Mouse (Mus musculus): ENCODE measurements around the gene Pdcd7. TPM values are rescaled to one million over a fixed set of nuclear protein-coding genes. Genes with fewer than 3 reads are reported as not detected.

Gene Pdcd7
- polyA plus RNA-seq, 1 experiment: 31.1 TPM

DNA sequence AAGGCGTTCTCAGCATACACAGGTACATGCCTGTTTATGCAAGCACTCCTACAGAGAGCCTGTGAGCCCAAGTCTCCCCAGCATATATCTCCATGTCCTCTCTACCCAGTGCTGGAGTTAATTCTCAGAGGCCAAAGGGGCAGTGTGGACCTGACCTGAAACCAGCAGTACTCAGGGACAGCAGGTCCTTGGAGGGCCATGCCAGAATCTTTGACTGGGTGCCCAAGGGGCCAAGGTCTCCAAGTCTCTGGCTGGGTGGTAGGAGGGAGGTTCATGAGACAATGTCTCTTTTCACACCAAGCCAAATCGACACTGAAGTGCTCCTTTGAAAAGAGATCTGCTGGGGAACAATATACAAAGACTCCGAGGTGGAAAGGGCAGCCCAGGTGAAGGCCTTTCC lies 62.0 kb downstream of the Pdcd7 start:
- TF ChIP-seq EP300 (IDR thresholded peaks at IDR 0.05; ENCODE audit: insufficient read depth, low read depth, low read length) (no peak), POLR2A (IDR thresholded peaks at IDR 0.05; ENCODE audit: insufficient read depth, low read length) (no peak), CTCF (IDR thresholded peaks at IDR 0.05; ENCODE audit: low read depth, low read length) (no peak)
- Histone ChIP-seq H3K4me1 (ENCODE audit: control insufficient read depth, insufficient read depth, low read length) (no peaks in the 10 kb centered on the region), H3K4me3 (ENCODE audit: low read depth, low read length) (no peak overlapping the region), H3K36me3 (ENCODE audit: control insufficient read depth, insufficient read depth, low read length, poor library complexity, severe bottlenecking) (no peaks in the 10 kb centered on the region), H3K27me3 (ENCODE audit: control insufficient read depth, insufficient read depth, low read length, poor library complexity, severe bottlenecking) (no peaks in the 10 kb centered on the region), H3K27ac (ENCODE audit: insufficient read depth, low read length) (no peak overlapping the region), H3K9ac (ENCODE audit: low read depth, poor library complexity, severe bottlenecking) (no peak overlapping the region), H3K9me3 (replicated peaks; ENCODE audit: control insufficient read depth, insufficient read depth, low read length, poor library complexity, severe bottlenecking) (no peaks in the 10 kb centered on the region)

DNA sequence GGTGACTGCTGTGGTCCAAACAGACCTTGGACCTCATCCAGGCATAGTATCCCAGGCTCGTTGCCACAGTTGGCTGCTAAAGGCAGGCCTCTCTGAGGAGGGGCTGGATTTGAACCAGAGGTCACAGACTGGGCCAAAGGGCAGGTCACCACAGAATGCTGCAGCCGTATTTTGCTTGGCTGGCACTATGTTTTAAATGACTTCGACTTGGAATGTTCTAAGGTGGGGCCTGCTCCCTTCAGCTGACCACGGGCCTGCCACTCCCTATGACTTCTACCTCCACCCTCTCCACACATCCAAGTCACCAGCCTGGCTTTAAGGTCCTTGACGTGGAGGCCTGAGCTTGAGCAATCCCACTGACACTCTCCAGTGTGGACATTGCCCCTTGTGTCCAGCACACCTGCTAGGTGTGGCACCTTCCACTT lies 63.0 kb downstream of the Pdcd7 start:
- no peak for TF ChIP-seq POLR2A (IDR thresholded peaks at IDR 0.05; ENCODE audit: insufficient read depth, low read length)
- TF ChIP-seq CTCF (IDR thresholded peaks at IDR 0.05; ENCODE audit: low read depth, low read length): no peak
- no peak for TF ChIP-seq EP300 (IDR thresholded peaks at IDR 0.05; ENCODE audit: insufficient read depth, low read depth, low read length)
- no peaks in the 10 kb centered on the region for H3K4me1 ChIP-seq (ENCODE audit: control insufficient read depth, insufficient read depth, low read length)

More for the DNA sequence above, 63.0 kb downstream of the Pdcd7 start:
- no peaks in the 10 kb centered on the region for H3K9me3 ChIP-seq (replicated peaks; ENCODE audit: control insufficient read depth, insufficient read depth, low read length, poor library complexity, severe bottlenecking)
- H3K27ac ChIP-seq (ENCODE audit: insufficient read depth, low read length): no peak overlapping the region
- H3K9ac ChIP-seq (ENCODE audit: low read depth, poor library complexity, severe bottlenecking): no peak overlapping the region
- no peaks in the 10 kb centered on the region for H3K36me3 ChIP-seq (ENCODE audit: control insufficient read depth, insufficient read depth, low read length, poor library complexity, severe bottlenecking)
- H3K27me3 ChIP-seq (ENCODE audit: control insufficient read depth, insufficient read depth, low read length, poor library complexity, severe bottlenecking): no peaks in the 10 kb centered on the region
- H3K4me3 ChIP-seq (ENCODE audit: low read depth, low read length): no peak overlapping the region

Other genes starting within 250 kb of the Pdcd7 start
- gene Igdcc4, start 244.6 kb upstream of the Pdcd7 start, polyA plus RNA-seq (2011; ENCODE audit: insufficient read depth, insufficient read length, low read depth, missing spikeins): 15.5 and 17.5 TPM in 2 replicates
- gene Igdcc3, start 204.9 kb upstream of the Pdcd7 start, polyA plus RNA-seq (2011; ENCODE audit: insufficient read depth, insufficient read length, low read depth, missing spikeins): 8.6 and 8.9 TPM in 2 replicates
- gene Parp16, start 150.8 kb upstream of the Pdcd7 start, polyA plus RNA-seq (2011; ENCODE audit: insufficient read depth, insufficient read length, low read depth, missing spikeins): 5.7 and 7.1 TPM in 2 replicates
- gene Cilp, start 80.9 kb upstream of the Pdcd7 start, polyA plus RNA-seq (2011; ENCODE audit: insufficient read depth, insufficient read length, low read depth, missing spikeins): 0.15 and 0.17 TPM in 2 replicates
- 29.6 and 31.5 TPM in 2 replicates for gene Clpx, start 51.8 kb upstream of the Pdcd7 start, polyA plus RNA-seq (2011; ENCODE audit: insufficient read depth, insufficient read length, low read depth, missing spikeins)
- gene Ubap1l, start 14.9 kb downstream of the Pdcd7 start, polyA plus RNA-seq (2011; ENCODE audit: insufficient read depth, insufficient read length, low read depth, missing spikeins): 1.5 and 1.8 TPM in 2 replicates
- 0.27 and 0.52 TPM in 2 replicates for gene Kbtbd13, start 45.5 kb downstream of the Pdcd7 start, polyA plus RNA-seq (2011; ENCODE audit: insufficient read depth, insufficient read length, low read depth, missing spikeins)
- gene Rasl12, start 52.4 kb downstream of the Pdcd7 start, polyA plus RNA-seq (2011; ENCODE audit: insufficient read depth, insufficient read length, low read depth, missing spikeins): 0.33 and 0.40 TPM in 2 replicates
- gene Slc51b, start 76.9 kb downstream of the Pdcd7 start, polyA plus RNA-seq (2011; ENCODE audit: insufficient read depth, insufficient read length, low read depth, missing spikeins): not detected in 2 replicates
- 16.7 and 22.4 TPM in 2 replicates for gene Mtfmt, start 89.7 kb downstream of the Pdcd7 start, polyA plus RNA-seq (2011; ENCODE audit: insufficient read depth, insufficient read length, low read depth, missing spikeins)
- gene Spg21, start 114.8 kb downstream of the Pdcd7 start, polyA plus RNA-seq (2011; ENCODE audit: insufficient read depth, insufficient read length, low read depth, missing spikeins): 50.8 and 52.8 TPM in 2 replicates
- not detected in 2 replicates for gene Ankdd1a, start 174.1 kb downstream of the Pdcd7 start, polyA plus RNA-seq (2011; ENCODE audit: insufficient read depth, insufficient read length, low read depth, missing spikeins)
- gene Plekho2, start 233.9 kb downstream of the Pdcd7 start, polyA plus RNA-seq (2011; ENCODE audit: insufficient read depth, insufficient read length, low read depth, missing spikeins): 6.1 and 6.2 TPM in 2 replicates
- 27.7 and 32.3 TPM in 2 replicates for gene Pif1, start 241.1 kb downstream of the Pdcd7 start, polyA plus RNA-seq (2011; ENCODE audit: insufficient read depth, insufficient read length, low read depth, missing spikeins)

Data from ES-Bruce4 (cell line).